Mouse (Mus musculus) liver, embryonic 15.5 days (tissue): ENCODE data around the gene Cmtm6. TPM values are rescaled to one million over a fixed set of nuclear protein-coding genes. Genes with fewer than 3 reads are reported as not detected.

Experiments used
- ATAC-seq: fragments of 200-750 bp; cut with Nextera tagmentation; 2 replicates; pipeline ENCODE4 v1.8.0; 2017; ENCODE audit warnings: moderate number of reproducible peaks, mild to moderate bottlenecking, moderate library complexity; ENCODE audit not compliant: insufficient read depth
- H3K27ac ChIP-seq: fragments of 300-500 bp; sonication (generic); replicated peaks from 2 replicates; pipeline ENCODE4 v1.5.1; 2015; ENCODE audit warnings: mild to moderate bottlenecking, inconsistent platforms
- H3K27me3 ChIP-seq: fragments of 300-500 bp; sonication (generic); 2 replicates; pipeline ENCODE4 v1.6.1; 2015; ENCODE audit warnings: mild to moderate bottlenecking, inconsistent platforms
- H3K36me3 ChIP-seq: fragments of 300-500 bp; sonication (generic); replicated peaks from 2 replicates; pipeline ENCODE4 v1.6.1; 2015; ENCODE audit warnings: moderate library complexity, mild to moderate bottlenecking, inconsistent platforms
- H3K4me1 ChIP-seq: fragments of 300-500 bp; sonication (generic); replicated peaks from 2 replicates; pipeline ENCODE4 v1.6.1; 2015; ENCODE audit warnings: inconsistent platforms
- H3K4me2 ChIP-seq: fragments of 300-500 bp; sonication (generic); 2 replicates; pipeline ENCODE4 v1.6.1; 2015; ENCODE audit warnings: moderate library complexity, mild to moderate bottlenecking, inconsistent platforms
- H3K4me3 ChIP-seq: fragments of 300-500 bp; sonication (generic); replicated peaks from 2 replicates; pipeline ENCODE4 v1.5.1; 2015; ENCODE audit warnings: mild to moderate bottlenecking, inconsistent platforms
- H3K9ac ChIP-seq: fragments of 300-500 bp; sonication (generic); 2 replicates; pipeline ENCODE4 v1.6.1; 2015; ENCODE audit warnings: moderate library complexity, mild to moderate bottlenecking, inconsistent platforms
- H3K9me3 ChIP-seq: fragments of 300-500 bp; sonication (generic); replicated peaks from 2 replicates; pipeline ENCODE4 v1.6.1; 2016; ENCODE audit warnings: inconsistent platforms
- WGBS: fragments of 180-500 bp; shearing (Covaris S2); methylation state at CpG from one replicate; pipeline ENCODE4 v1.1.7; 2015; ENCODE audit warnings: mixed read lengths; ENCODE audit not compliant: insufficient replicate concordance; 5-methylcytosine and 5-hydroxymethylcytosine counted together
- polyA plus RNA-seq: library from polyadenylated mRNA; unstranded; fragments of >200 nt; fragmentation: Nextera tagmentation; extraction: Ambion mirVana; gene quantifications from 2 replicates; pipeline ENCODE4 v1.2.1, GENCODE M21; 2015

Cmtm6 gene
- polyA plus RNA-seq, 1 experiment from 2014 or later, result 26.3 TPM

- Histone ChIP-seq H3K9me3 (no peaks in the 10 kb centered on the region), H3K9ac (no peak overlapping the region), H3K27me3 (no peaks in the 10 kb centered on the region), H3K4me2 (peak overlapping the region; percentile 94), H3K36me3 (peaks cover 17% of the 10 kb centered on the region), H3K4me1 (peaks cover 10% of the 10 kb centered on the region), H3K4me3 (no peak overlapping the region), H3K27ac (no peak overlapping the region)
- 58% methylated on average over 9 of the region's 9 CpGs for WGBS
- ATAC-seq, result no peak
These were observed 21.4 kb downstream of the Cmtm6 start for GRCm38 (mm10) chr9:114752311-114752710.

- Histone ChIP-seq H3K4me2 (peak overlapping the region; percentile 94), H3K27me3 (no peaks in the 10 kb centered on the region), H3K9ac (peak overlapping the region; percentile 63), H3K9me3 (no peaks in the 10 kb centered on the region), H3K27ac (peak overlapping the region; percentile 31; the same call in 1 of the 2 replicates), H3K4me1 (peaks cover 10% of the 10 kb centered on the region), H3K4me3 (peak overlapping the region; percentile 66), H3K36me3 (peaks cover 10% of the 10 kb centered on the region)
- WGBS, result 5% methylated on average over 36 of the region's 36 CpGs
- peak; percentile 89 for ATAC-seq
These were observed 22.1 kb downstream of the Cmtm6 start for GRCm38 (mm10) chr9:114752863-114753484.

- Histone ChIP-seq H3K4me1 (peaks cover 2% of the 10 kb centered on the region), H3K9ac (no peak overlapping the region), H3K27ac (no peak overlapping the region), H3K4me2 (no peak overlapping the region), H3K27me3 (no peaks in the 10 kb centered on the region), H3K36me3 (0 out of 2 replicates have a peak, but pooled peaks cover 5% of the 10 kb centered on the region), H3K4me3 (no peak overlapping the region), H3K9me3 (no peaks in the 10 kb centered on the region)
- WGBS, result 67% methylated on average over 7 of the region's 7 CpGs
- ATAC-seq, result no peak
These were observed 27.4 kb downstream of the Cmtm6 start for GRCm38 (mm10) chr9:114758272-114758671.

- no peak for ATAC-seq
- Histone ChIP-seq H3K4me2 (no peak overlapping the region), H3K4me1 (no peaks in the 10 kb centered on the region; the same call in 1 of the 2 replicates), H3K27me3 (no peaks in the 10 kb centered on the region), H3K27ac (no peak overlapping the region), H3K9ac (no peak overlapping the region), H3K9me3 (no peaks in the 10 kb centered on the region), H3K4me3 (no peak overlapping the region), H3K36me3 (0 out of 2 replicates have a peak, but pooled peaks cover 5% of the 10 kb centered on the region)
- WGBS, result 60% methylated on average over 5 of the region's 5 CpGs
These were observed 27.9 kb downstream of the Cmtm6 start for GRCm38 (mm10) chr9:114758801-114759200.

- Histone ChIP-seq H3K36me3 (0 out of 2 replicates have a peak, but pooled peaks cover 5% of the 10 kb centered on the region), H3K4me1 (no peaks in the 10 kb centered on the region; the same call in 1 of the 2 replicates), H3K4me2 (no peak overlapping the region), H3K4me3 (no peak overlapping the region), H3K27ac (no peak overlapping the region), H3K9me3 (no peaks in the 10 kb centered on the region), H3K27me3 (no peaks in the 10 kb centered on the region), H3K9ac (no peak overlapping the region)
- no peak for ATAC-seq
- WGBS, result 73% methylated on average over 4 of the region's 4 CpGs
These were observed 29.0 kb downstream of the Cmtm6 start for GRCm38 (mm10) chr9:114759886-114760285.

GRCm38 (mm10) chr9:114760353-114760752, 29.4 kb downstream of the Cmtm6 start:
- H3K9ac ChIP-seq, result no peak overlapping the region
- H3K9me3 ChIP-seq, result no peaks in the 10 kb centered on the region
- H3K4me1 ChIP-seq, result no peaks in the 10 kb centered on the region; the same call in 1 of the 2 replicates
- no peak overlapping the region for H3K27ac ChIP-seq
- H3K36me3 ChIP-seq, result 0 out of 2 replicates have a peak, but pooled peaks cover 5% of the 10 kb centered on the region
- 64% methylated on average over 5 of the region's 5 CpGs for WGBS
- H3K4me3 ChIP-seq, result no peak overlapping the region
- H3K4me2 ChIP-seq, result no peak overlapping the region
- H3K27me3 ChIP-seq, result no peaks in the 10 kb centered on the region
- no peak for ATAC-seq

- 71% methylated on average over 11 of the region's 11 CpGs for WGBS
- H3K9me3 ChIP-seq, result no peaks in the 10 kb centered on the region
- no peak overlapping the region for H3K9ac ChIP-seq
- no peak overlapping the region for H3K4me3 ChIP-seq
- H3K27ac ChIP-seq, result no peak overlapping the region
- H3K4me2 ChIP-seq, result no peak overlapping the region
- H3K27me3 ChIP-seq, result no peaks in the 10 kb centered on the region
- H3K4me1 ChIP-seq, result no peaks in the 10 kb centered on the region; the same call in 1 of the 2 replicates
- 0 out of 2 replicates have a peak, but pooled peaks cover 5% of the 10 kb centered on the region for H3K36me3 ChIP-seq
- ATAC-seq, result no peak
These were observed 30.9 kb downstream of the Cmtm6 start for GRCm38 (mm10) chr9:114761848-114762247.

- 0 out of 2 replicates have a peak, but pooled peaks cover 5% of the 10 kb centered on the region for H3K36me3 ChIP-seq
- no peaks in the 10 kb centered on the region for H3K9me3 ChIP-seq
- H3K27me3 ChIP-seq, result no peaks in the 10 kb centered on the region
- no peak overlapping the region for H3K27ac ChIP-seq
- no peak for ATAC-seq
- H3K4me2 ChIP-seq, result no peak overlapping the region
- peaks cover 6% of the 10 kb centered on the region for H3K4me1 ChIP-seq
- no peak overlapping the region for H3K4me3 ChIP-seq
- 56% methylated on average over 13 of the region's 13 CpGs for WGBS
- no peak overlapping the region for H3K9ac ChIP-seq
These were observed 32.4 kb downstream of the Cmtm6 start for GRCm38 (mm10) chr9:114763341-114763740.

GRCm38 (mm10) chr9:114767030-114767429, 36.1 kb downstream of the Cmtm6 start:
- Histone ChIP-seq H3K27ac (no peak overlapping the region), H3K4me1 (peaks cover 6% of the 10 kb centered on the region; the same call in 1 of the 2 replicates), H3K36me3 (peaks cover under 1% of the 10 kb centered on the region; the same call in 1 of the 2 replicates), H3K4me2 (no peak overlapping the region), H3K27me3 (no peaks in the 10 kb centered on the region), H3K9me3 (no peaks in the 10 kb centered on the region), H3K4me3 (no peak overlapping the region), H3K9ac (no peak overlapping the region)
- 75% methylated on average over 13 of the region's 13 CpGs for WGBS
- ATAC-seq, result no peak

- no peak overlapping the region for H3K4me3 ChIP-seq
- H3K27ac ChIP-seq, result no peak overlapping the region
- peaks cover 5% of the 10 kb centered on the region for H3K36me3 ChIP-seq
- peaks cover 6% of the 10 kb centered on the region; the same call in 1 of the 2 replicates for H3K4me1 ChIP-seq
- no peaks in the 10 kb centered on the region for H3K27me3 ChIP-seq
- no peak for ATAC-seq
- H3K4me2 ChIP-seq, result no peak overlapping the region
- WGBS, result 78% methylated on average over 2 of the region's 2 CpGs
- no peak overlapping the region for H3K9ac ChIP-seq
- H3K9me3 ChIP-seq, result no peaks in the 10 kb centered on the region
These were observed 36.6 kb downstream of the Cmtm6 start for GRCm38 (mm10) chr9:114767507-114767906.

- Histone ChIP-seq H3K4me3 (no peak overlapping the region), H3K27ac (no peak overlapping the region), H3K9me3 (no peaks in the 10 kb centered on the region), H3K4me2 (no peak overlapping the region), H3K4me1 (peaks cover 6% of the 10 kb centered on the region; the same call in 1 of the 2 replicates), H3K27me3 (no peaks in the 10 kb centered on the region), H3K9ac (no peak overlapping the region), H3K36me3 (peaks cover 8% of the 10 kb centered on the region)
- no peak for ATAC-seq
- 64% methylated on average over 10 of the region's 10 CpGs for WGBS
These were observed 37.1 kb downstream of the Cmtm6 start for GRCm38 (mm10) chr9:114768066-114768465.
